Mouse (Mus musculus): Measurements from ENCODE around the gene Iqcf4.

GRCm38 (mm10) chr9:106570896-106571295 lies at the start of gene Iqcf4:
- TF ChIP-seq POLR2A (IDR thresholded peaks at IDR 0.05; ENCODE audit: insufficient read length, low read depth) (no peak), E2F4 (IDR thresholded peaks at IDR 0.05; ENCODE audit: insufficient read depth) (no peak), TCF12 (IDR thresholded peaks at IDR 0.05; ENCODE audit: insufficient read depth, poor library complexity, severe bottlenecking) (no peak), TCF3 (IDR thresholded peaks at IDR 0.05; ENCODE audit: insufficient read length, low read depth) (no peak), MYOG (IDR thresholded peaks at IDR 0.05; ENCODE audit: control insufficient read depth in 1 of 3, insufficient read depth in 1 of 3, insufficient read length in 2 of 3, low read depth in 2 of 3) (no peak), USF1 (IDR thresholded peaks at IDR 0.05; ENCODE audit: low read depth) (no peak), MYOD1 (IDR thresholded peaks at IDR 0.05; ENCODE audit: control insufficient read depth in 1 of 3, insufficient read length in 2 of 3, low read depth in 2 of 3) (no peak), REST (IDR thresholded peaks at IDR 0.05; ENCODE audit: insufficient read depth, insufficient read length) (no peak), CEBPB (IDR thresholded peaks at IDR 0.05; ENCODE audit: insufficient read depth, poor library complexity, severe bottlenecking) (no peak)
